Mouse (Mus musculus): Measurements from ENCODE around the gene Setd5. TPM values are rescaled to one million over a fixed set of nuclear protein-coding genes. Genes with fewer than 3 reads are reported as not detected.
A peak's percentile ranks its signal among the peaks of the same experiment; 100 is the strongest.

Setd5 gene
- total RNA-seq, 2 experiments from 2014 or later: 133 to 135 TPM

GRCm38 (mm10) chr6:113172568-113172967 is 95.4 kb downstream of the Setd5 start:
- intact Hi-C loops (cut with DNase I): no loop called here

GRCm38 (mm10) chr6:113175469-113175868 is 98.3 kb downstream of the Setd5 start:
- intact Hi-C loops (cut with DNase I): no loop called here
- no peak for DNase-seq (ENCODE audit: extremely low spot score in 1 of 2, low spot score in 2 of 2)

More at GRCm38 (mm10) chr6:113172568-113172967, 95.4 kb downstream of the Setd5 start:
- peak in 1 of 2 experiments; percentile 46 for DNase-seq (ENCODE audit: extremely low spot score in 1 of 2, low spot score in 2 of 2)

- intact Hi-C loops (cut with DNase I): no loop called here
- no peak for DNase-seq (ENCODE audit: extremely low spot score in 1 of 2, low spot score in 2 of 2)
These were observed 99.4 kb downstream of the Setd5 start for GRCm38 (mm10) chr6:113176613-113177012.

- peak; percentile 56 to 65 for DNase-seq (ENCODE audit: extremely low spot score in 1 of 2, low spot score in 2 of 2)
- intact Hi-C loops (cut with DNase I): no loop called here
These were observed 101.4 kb downstream of the Setd5 start for GRCm38 (mm10) chr6:113178286-113179194.

- no peak for DNase-seq (ENCODE audit: extremely low spot score in 1 of 2, low spot score in 2 of 2)
- intact Hi-C loops (cut with DNase I): no loop called here
These were observed 102.1 kb downstream of the Setd5 start for GRCm38 (mm10) chr6:113179195-113179733.

GRCm38 (mm10) chr6:113184163-113184562 is 107.0 kb downstream of the Setd5 start:
- DNase-seq (ENCODE audit: extremely low spot score in 1 of 2, low spot score in 2 of 2): no peak
- intact Hi-C loops (cut with DNase I): no loop called here

GRCm38 (mm10) chr6:113184866-113185525 is 107.8 kb downstream of the Setd5 start:
- DNase-seq (ENCODE audit: extremely low spot score in 1 of 2, low spot score in 2 of 2): no peak
- intact Hi-C loops (cut with DNase I): no loop called here

- DNase-seq (ENCODE audit: extremely low spot score in 1 of 2, low spot score in 2 of 2): peak in 1 of 2 experiments; percentile 67
- intact Hi-C loops (cut with DNase I): loop anchor here (2.0 kb wide), 1 partner anchor 43 kb away; the partner anchor contains the start of gene Mtmr14
These were observed 116.7 kb downstream of the Setd5 start for GRCm38 (mm10) chr6:113193765-113194460.

- DNase-seq (ENCODE audit: extremely low spot score in 1 of 2, low spot score in 2 of 2): no peak
- intact Hi-C loops (cut with DNase I): loop anchor here (2.0 kb wide), 1 partner anchor 42 kb away; the partner anchor contains the start of gene Mtmr14
These were observed 117.3 kb downstream of the Setd5 start for GRCm38 (mm10) chr6:113194517-113194840.

- peak; percentile 49 to 68 for DNase-seq (ENCODE audit: extremely low spot score in 1 of 2, low spot score in 2 of 2)
- intact Hi-C loops (cut with DNase I): loop anchor here (2.0 kb wide), 1 partner anchor 42 kb away; the partner anchor contains the start of gene Mtmr14
These were observed 117.9 kb downstream of the Setd5 start, which contains the start of gene Lhfpl4 for GRCm38 (mm10) chr6:113194841-113195595. Gene Lhfpl4 (minus strand): TSS chr6:113195384.

- no peak for DNase-seq (ENCODE audit: extremely low spot score in 1 of 2, low spot score in 2 of 2)
- intact Hi-C loops (cut with DNase I): loop anchor here (2.0 kb wide), 1 partner anchor 41 kb away; the partner anchor contains the start of gene Mtmr14
These were observed 118.4 kb downstream of the Setd5 start for GRCm38 (mm10) chr6:113195596-113195992.

Other genes starting within 250 kb of the Setd5 start
- gene Srgap3, start 130.1 kb upstream of the Setd5 start, total RNA-seq (2021): 100 to 1,000 TPM; 257 to 266 TPM
- gene Thumpd3, start 31.1 kb upstream of the Setd5 start, total RNA-seq (2021): 10 to 100 TPM; 30.8 to 31.7 TPM
- 100 to 1,000 TPM; 104 to 111 TPM for gene Lhfpl4, start 118.0 kb downstream of the Setd5 start, total RNA-seq (2021)
- gene Mtmr14, start 160.5 kb downstream of the Setd5 start, total RNA-seq (2021): 10 to 100 TPM; 24.8 to 26.2 TPM
- gene Cpne9, start 204.9 kb downstream of the Setd5 start, total RNA-seq (2021): 10 to 100 TPM; 21.0 to 22.3 TPM
- gene Brpf1, start 229.8 kb downstream of the Setd5 start, total RNA-seq (2021): 10 to 100 TPM; 24.7 TPM
- 1 to 10 TPM; 5.5 to 6.4 TPM for gene Ogg1, start 249.6 kb downstream of the Setd5 start, total RNA-seq (2021)